Mouse (Mus musculus) spleen, postnatal 4 days (tissue): ENCODE data around the gene Lman2l.

Experiments used
- DNase-seq, 2 experiments: peaks; one replicate each; pipeline ENCODE4 v3.0.0; 2022; ENCODE audit warnings: low spot score in 2 of 2

The Lman2l gene

GRCm38 (mm10) chr1:36458169-36458568 is 13.1 kb upstream of the Lman2l start:
- no peak for DNase-seq

- no peak for DNase-seq
Measured at GRCm38 (mm10) chr1:36457388-36458014, 12.4 kb upstream of the Lman2l start.

GRCm38 (mm10) chr1:36454055-36454815 is 9.2 kb upstream of the Lman2l start:
- no peak for DNase-seq

DNA sequence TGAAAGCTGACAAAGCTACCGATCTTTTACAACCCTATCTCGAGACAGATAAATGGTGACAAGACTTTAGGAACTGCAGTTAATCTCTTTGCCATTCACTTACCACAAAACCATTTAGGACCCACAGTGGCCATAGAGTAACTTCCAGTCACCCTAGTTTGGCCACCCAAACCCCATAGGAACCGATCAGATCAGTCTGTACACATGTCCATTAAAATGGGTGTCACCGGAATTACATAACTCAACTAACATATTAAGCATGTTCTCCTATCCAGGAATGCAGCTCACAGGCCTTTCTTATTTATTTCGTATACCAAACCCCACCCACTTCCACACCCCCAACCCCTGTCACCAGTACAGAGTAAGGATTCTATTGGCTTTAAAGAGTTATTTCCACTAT is 1.8 kb upstream of the Lman2l start:
- DNase-seq = no peak

DNA sequence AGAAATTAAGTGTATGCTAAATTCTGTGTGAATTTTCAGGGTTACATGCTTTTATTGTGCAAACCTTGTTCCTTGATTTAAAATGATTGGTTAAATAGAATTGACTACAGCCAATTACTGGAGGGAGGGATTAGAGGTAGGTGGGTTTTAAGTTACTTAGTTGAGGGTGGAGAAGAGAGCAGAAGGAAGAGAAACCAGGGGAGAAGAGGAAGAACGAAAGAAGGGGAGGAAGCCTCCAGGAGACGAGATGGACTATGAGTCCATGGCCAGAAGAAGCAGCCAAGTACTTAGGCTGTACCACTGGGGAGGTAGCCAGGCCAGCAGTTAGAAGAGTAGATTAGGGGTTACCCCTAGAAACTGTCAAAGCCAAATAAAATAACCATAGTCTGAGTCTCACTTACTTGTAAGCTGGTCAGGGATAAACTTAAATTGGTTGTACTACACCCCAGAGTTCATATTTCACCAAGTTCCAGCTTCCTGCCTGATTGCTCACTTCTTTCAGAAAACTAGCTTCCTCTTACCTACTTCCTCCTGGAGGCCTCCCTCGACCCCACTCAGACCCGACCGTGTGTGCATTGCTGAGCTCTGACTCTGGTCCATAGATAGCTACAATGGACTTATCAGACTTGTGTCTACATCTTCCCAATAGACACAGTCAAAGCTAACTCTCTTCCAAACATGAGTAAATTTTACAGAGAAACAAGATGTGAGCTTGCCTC is 1.2 kb upstream of the Lman2l start:
- peak in 1 of 2 experiments; percentile 25 for DNase-seq

- DNase-seq = no peak
Measured at GRCm38 (mm10) chr1:36445508-36445907, 437 bp upstream of the Lman2l start.

- DNase-seq = no peak
Measured at GRCm38 (mm10) chr1:36441101-36441500, 4.0 kb downstream of the Lman2l start.

- DNase-seq = no peak
Measured at GRCm38 (mm10) chr1:36437223-36437622, 7.8 kb downstream of the Lman2l start.

DNA sequence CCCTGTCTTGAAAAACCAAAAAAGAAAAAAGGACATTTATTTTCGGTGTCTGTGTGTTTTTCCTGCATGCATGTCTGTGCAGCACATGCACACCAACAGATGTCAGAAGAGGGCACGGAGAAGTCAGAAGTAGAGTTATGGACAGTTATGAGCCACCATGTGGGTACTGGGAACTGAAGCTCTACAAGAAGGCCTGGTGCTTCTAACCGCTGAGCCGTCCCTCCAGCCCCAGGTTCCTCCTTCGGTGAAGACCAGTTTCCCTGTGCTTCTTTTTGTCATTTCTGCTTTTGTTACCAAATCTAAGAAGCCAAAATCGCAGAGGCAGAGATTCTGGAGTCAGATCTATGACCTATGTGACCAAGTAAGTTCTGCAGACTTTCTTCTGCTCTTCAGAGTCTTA is 8.6 kb downstream of the Lman2l start:
- no peak for DNase-seq

GRCm38 (mm10) chr1:36435071-36435470 is 10.0 kb downstream of the Lman2l start:
- DNase-seq = no peak

GRCm38 (mm10) chr1:36433616-36434015 is 11.5 kb downstream of the Lman2l start:
- DNase-seq = no peak

DNA sequence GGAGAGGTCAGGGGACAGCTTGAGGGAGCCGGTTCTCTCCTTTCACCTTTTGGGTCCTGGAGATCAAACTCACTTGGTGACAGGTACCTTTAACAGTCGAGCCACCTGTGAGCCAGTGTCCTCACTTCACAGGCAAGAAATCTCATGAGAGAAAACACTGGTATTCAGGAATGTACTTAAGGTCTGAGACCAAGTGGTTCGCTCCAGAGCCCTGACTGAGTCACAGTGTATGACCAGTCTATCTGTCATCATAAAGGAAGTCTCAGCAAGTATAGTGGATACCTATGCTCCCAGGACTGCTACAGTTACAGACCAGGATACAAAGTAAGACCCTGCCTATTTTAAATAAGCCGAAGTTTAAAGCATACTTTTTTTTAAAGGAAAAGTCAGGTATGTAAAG is 12.1 kb downstream of the Lman2l start:
- DNase-seq = no peak

DNA sequence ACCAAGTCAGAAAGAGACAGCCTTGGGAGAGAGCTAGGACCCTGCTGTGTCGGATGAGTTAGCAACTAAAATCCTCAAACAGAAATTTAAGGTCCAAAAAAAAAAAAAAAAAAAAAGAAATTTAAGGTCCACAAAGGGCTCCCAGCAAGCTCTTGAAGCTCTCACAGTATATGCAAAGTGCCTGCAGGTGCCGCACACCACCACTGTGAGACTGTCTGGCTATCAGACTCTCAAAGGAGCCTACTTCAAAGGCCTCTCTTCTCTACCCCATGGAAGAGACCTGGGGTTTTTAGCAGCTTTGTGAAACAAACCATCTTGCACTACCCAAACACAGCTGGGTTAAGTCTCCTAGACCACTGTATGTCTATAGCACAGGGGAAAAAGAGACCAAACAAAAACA is 15.6 kb downstream of the Lman2l start:
- no peak for DNase-seq

- no peak for DNase-seq
Measured at GRCm38 (mm10) chr1:36404531-36404930, 40.5 kb downstream of the Lman2l start.

GRCm38 (mm10) chr1:36401509-36401908 is 43.6 kb downstream of the Lman2l start:
- no peak for DNase-seq

- no peak for DNase-seq
Measured at GRCm38 (mm10) chr1:36397041-36397440, 48.0 kb downstream of the Lman2l start.

DNA sequence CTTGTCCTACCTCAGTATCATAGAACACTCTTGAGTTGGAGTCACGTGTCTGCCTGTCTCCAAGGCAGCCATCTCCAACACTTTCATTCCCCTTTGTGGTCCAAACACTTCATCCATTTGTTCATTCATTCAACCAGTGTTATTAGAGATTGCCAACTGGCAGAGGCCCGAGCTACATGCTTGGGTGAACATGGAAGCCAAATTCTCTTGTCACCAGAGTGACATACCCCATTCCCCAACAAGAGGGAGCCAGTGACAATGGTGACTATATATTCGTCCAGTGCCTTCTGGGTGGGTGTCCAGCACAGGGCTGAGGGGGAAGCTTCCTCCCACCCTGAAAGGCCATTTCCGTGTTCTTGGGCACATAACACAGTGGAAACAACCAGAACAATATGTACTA is 65.5 kb downstream of the Lman2l start:
- DNase-seq = no peak

DNA sequence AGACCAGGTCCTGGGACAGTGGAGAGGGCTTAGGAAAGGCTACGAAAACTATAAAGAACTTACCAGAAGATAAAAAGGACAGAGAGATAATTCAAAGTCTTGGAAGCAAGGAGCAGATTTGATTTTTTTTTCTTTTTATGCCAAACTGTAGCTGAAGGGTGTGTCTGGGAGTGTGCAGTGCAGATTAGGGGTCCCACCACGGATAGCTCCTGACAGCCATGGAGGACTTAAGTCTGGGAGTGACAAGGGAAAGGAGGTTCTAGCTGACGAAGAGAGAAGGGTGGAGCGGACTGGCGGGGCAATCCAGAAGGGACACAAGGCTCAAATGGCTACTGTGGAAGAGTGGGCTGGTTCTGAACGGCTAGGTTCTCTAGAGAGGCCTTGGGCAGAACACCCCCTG is 66.2 kb downstream of the Lman2l start:
- DNase-seq = no peak

GRCm38 (mm10) chr1:36371934-36372845 is 72.9 kb downstream of the Lman2l start, which contains the start of gene Fer1l5:
TSS of gene Fer1l5 (plus strand) at chr1:36372291.
- DNase-seq = no peak

DNA sequence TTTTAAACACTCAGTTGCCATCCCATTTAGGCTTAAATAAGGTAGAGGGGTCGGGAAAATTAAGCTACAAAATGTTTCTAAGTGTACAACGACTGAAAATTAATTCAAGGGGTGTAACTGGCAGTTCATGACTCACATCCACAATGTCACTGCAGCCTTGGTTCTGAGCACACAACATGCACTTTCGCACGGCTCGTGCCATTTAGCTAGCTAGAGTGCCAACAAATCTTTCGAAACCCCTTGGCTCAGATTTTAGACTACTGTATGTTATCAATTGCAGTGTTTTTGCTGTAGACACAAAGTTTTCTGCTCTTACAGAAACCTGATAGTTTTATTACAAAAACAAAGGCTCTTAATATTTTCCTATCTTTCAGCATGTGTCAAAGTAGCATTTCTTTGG is 74.2 kb downstream of the Lman2l start:
- no peak for DNase-seq
